Mouse (Mus musculus): Measurements from ENCODE around the gene Ephb1.

DNA sequence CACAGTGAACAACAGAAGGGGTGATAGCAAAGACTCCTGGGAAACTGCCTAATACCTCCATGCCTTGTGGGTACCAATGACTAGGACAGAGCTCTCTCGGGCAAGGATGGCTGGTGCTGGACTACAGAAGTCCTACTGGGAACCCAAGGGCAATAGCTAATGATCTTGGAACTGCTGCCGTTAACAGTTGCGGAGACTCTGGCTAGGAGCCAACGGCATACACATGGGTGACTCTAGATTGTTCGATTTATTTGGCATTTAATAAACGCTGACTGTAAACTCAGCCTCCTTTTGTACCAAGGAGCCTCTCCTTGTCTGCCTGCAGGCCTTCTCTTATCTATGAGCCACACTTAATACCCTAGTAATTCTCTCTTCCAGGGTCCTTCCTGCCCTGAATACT, 364.5 kb downstream of the Ephb1 start:
- TF ChIP-seq POLR2A (IDR thresholded peaks at IDR 0.05; ENCODE audit: insufficient read length, low read depth) (no peak), E2F4 (IDR thresholded peaks at IDR 0.05; ENCODE audit: insufficient read depth) (no peak), SRF (IDR thresholded peaks at IDR 0.05; ENCODE audit: control insufficient read depth, insufficient read length, low read depth) (no peak), MYOG (IDR thresholded peaks at IDR 0.05; ENCODE audit: control insufficient read depth in 1 of 3, insufficient read depth in 1 of 3, insufficient read length in 2 of 3, low read depth in 2 of 3) (no peak), TCF12 (IDR thresholded peaks at IDR 0.05; ENCODE audit: insufficient read depth, poor library complexity, severe bottlenecking) (no peak), MAX (IDR thresholded peaks at IDR 0.05; ENCODE audit: low read depth) (no peak), USF1 (IDR thresholded peaks at IDR 0.05; ENCODE audit: low read depth) (no peak), CEBPB (IDR thresholded peaks at IDR 0.05; ENCODE audit: insufficient read depth, poor library complexity, severe bottlenecking) (no peak), POLR2AphosphoS2 (IDR thresholded peaks at IDR 0.05; ENCODE audit: insufficient read length, low read depth) (no peak), MYOD1 (IDR thresholded peaks at IDR 0.05; ENCODE audit: control insufficient read depth in 1 of 3, insufficient read length in 2 of 3, low read depth in 2 of 3) (no peak), REST (IDR thresholded peaks at IDR 0.05; ENCODE audit: insufficient read depth, insufficient read length) (no peak), TCF3 (IDR thresholded peaks at IDR 0.05; ENCODE audit: insufficient read length, low read depth) (no peak)

Data from myocyte (in vitro differentiated cells).